Mouse (Mus musculus) frontal cortex, adult 2 months (tissue): ENCODE data around the gene Map3k13. TPM values are rescaled to one million over a fixed set of nuclear protein-coding genes. Genes with fewer than 3 reads are reported as not detected.

Source experiments
- DNase-seq, 2 experiments: peaks; one replicate each; pipeline ENCODE4 v3.0.0; 2022; ENCODE audit warnings: low spot score in 1 of 2; ENCODE audit errors: extremely low spot score in 1 of 2
- polyA plus RNA-seq: library from polyadenylated mRNA; depleted of rRNA; stranded (reverse); fragments of >200 nt; gene quantifications from 2 replicates; pipeline ENCODE4 v1.2.3, GENCODE M21; 2012

The Map3k13 gene
- polyA plus RNA-seq, 1 experiment = 7.8 TPM

DNA sequence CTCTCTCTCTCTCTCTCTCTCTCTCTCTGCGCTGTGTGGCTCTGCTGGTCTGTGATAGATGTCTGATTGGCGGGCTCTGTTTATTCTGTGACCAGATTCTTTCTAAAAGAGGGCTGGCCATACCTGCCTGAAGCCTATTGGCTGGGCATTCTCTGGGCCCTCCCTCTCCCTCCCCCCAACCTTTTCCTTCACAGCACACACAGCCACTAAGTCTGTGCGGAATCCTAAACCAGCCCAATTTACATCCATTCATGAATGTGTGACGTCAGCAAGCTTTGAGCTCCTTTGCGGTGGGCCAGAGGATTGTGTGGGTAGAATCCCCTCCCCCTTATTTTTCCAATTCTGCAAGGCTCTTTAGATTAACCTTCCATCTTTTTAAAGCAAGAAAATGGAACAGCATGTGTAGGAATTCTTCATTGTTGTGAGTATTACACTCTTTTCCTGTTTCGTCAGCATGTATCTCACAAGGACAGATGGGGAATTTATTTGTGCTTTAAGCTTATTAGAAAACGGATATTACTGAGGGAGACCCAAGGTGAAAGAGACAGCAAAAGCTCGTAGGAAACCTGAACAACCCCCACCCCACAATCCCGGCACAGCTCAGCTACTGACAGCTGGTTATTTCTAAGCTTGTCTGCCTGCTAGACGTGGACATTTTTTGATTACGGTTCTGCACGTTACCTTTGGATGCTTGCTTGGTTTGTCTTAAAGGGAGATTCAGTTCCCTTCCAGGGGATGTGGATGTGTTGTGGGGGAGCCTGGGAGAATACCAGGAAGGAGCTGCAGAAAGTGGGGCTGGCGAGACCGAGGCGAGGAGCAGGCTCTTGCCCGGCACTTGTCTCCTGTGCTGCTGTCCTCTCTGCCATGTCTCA, 51.9 kb downstream of the Map3k13 start:
- DNase-seq = peak; percentile 72 to 83

GRCm38 (mm10) chr16:21848444-21848843, 54.3 kb downstream of the Map3k13 start:
- no peak for DNase-seq

DNA sequence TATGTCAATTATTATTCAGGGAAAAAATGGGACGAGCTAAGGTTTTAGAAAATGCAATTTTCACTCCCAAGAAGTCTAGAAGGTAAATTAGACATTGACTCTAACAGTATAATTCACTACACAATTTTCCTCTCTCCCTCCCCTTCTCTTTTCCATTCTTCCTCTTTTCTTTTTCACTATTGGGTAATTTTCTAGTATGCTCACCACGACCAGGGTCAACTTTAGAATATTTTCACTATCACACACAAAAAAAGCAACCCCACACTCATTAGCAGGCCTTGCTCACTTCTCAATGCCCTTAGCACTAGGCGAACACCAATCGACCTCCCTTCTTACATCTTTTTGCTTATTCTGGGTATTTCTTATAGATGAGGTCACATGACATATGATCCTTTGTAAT, 54.7 kb downstream of the Map3k13 start:
- DNase-seq = no peak

- DNase-seq = no peak
Observed at GRCm38 (mm10) chr16:21852374-21852773, 58.2 kb downstream of the Map3k13 start.

DNA sequence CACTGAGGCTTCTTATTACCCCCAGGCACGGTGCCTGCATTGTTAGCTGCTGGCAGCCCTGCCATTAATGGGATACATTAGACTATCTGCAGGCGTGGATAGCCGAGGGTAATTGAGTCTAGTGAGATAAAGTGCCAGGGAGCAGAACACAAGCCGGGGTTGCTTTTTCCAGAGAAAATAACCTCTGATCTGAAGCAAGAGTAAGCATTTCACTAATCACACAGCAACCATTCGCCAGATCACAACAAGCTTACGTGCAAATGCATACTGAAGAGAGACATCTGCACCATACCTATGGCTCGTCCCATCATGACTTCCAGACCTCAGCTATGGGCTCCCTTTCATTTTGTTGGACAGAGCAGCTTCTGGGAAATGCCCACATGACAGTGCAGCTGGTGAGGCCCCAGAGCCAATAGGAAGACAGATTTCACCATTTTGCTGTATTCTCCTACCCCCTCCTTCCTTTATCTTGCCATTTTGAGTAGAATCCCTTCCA, 59.3 kb downstream of the Map3k13 start:
- DNase-seq = peak in 1 of 2 experiments; percentile 29

DNA sequence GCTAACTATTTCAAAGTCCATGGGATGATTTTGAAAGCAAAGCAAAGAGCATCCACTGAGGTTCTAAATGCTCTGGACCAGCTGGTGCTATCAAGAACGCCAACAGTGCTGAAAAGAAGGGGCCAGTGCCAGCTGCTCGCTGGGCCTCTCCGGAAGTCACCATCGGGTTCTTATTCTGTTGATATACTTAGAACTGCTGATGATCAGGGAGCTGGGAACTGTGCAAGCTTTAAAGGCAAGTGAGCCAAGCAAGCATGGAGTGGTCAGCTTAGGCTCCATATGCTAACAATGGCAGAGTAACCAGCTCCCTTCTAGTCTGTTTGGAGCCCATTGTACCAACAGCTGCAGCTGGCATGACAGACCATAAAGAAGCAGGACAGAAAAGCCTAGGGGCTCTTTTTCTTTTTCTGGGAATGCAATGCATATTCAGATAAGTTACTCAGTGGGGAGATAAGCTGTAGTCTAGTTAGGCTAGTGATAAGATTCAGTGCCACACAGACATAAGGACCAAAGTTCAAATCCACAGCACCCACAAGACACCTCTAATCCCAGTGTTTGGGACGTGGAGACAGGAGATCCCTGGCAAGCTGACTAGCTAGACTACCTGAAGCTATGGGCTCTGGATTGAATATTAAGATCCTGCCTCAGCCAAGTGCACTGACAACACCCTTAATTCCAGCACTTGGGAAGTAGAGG, 60.6 kb downstream of the Map3k13 start:
- peak in 1 of 2 experiments; percentile 28 for DNase-seq

DNA sequence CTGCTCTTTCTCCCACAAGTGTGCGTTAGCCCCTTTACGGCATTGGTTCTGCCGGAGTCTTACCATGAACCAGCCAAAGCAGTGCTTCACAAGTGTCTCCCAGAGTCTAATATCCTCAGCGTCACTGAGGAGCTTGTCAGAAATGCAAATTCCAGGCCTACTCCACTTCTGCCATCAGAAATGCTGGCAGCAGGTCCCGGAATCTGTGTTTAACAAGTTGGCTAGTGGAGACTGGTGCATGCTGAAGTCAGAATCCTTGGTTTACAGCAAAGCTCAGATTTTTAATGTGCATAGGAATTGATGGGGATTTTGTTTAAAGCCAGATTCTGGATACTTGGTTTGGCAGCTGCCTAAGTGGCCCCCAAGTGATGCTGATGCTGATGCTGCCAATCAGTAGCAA, 62.0 kb downstream of the Map3k13 start:
- peak in 1 of 2 experiments; percentile 41 for DNase-seq

DNA sequence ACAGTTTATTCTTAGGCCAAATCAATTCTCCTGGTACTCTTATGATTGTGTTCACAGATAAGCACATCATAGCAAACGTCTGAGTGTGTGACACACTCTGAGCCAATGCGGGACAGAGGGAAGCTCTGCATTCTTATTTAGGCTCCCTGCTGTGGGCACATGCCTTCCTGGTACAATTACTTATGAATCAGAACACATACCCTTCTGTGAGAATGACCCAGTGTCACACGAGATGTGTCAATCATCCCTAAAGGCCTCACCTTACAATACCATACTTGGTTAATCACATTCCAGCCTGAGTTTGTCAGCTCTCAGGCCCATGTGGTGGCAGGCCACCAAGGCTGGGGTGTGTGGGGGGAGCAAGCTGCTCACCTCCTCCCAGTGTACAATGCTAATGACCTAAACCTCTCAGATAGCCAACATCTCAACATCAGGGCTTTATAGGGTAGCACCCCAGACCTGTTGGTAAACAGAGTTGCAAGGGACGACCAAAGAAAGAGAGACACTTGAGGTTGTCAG, 63.0 kb downstream of the Map3k13 start:
- no peak for DNase-seq

DNA sequence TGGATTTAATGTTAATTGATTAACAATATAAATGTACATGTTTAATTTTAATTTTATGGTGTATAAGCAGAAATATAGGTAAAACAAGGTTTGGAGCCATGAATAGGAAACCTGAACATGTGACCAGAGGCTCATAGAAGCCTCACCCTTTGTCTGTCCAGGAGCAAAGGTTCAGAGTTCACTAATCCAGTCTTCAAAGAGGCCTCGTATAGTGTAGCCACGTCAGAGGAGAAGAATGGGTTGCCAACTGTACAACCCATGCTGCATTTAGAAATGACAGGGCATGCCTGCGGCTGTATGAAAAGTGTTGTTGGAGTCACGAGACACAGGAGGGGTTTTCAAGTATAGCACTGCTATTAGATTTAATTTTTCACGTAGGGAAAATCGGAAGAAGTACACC, 64.0 kb downstream of the Map3k13 start:
- DNase-seq = no peak

DNA sequence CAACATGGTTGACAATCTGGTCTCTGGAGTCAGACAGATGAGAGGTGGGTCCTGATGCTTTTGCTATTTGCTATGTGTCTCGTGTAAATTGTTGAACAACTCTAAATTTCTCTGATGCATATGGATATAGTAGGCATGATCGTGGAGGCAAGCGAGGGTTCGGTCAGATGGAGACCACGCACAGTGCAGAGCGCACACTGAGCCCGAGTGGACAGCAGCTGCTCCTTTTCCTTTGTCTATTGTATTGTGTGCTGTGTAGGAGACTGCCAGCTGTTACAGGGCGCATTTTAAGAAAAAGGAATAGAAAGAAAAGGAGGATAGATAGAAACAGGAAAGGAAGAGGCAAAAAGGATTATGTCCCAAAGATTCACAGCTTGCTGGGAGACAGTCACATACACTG, 64.7 kb downstream of the Map3k13 start:
- DNase-seq = no peak

DNA sequence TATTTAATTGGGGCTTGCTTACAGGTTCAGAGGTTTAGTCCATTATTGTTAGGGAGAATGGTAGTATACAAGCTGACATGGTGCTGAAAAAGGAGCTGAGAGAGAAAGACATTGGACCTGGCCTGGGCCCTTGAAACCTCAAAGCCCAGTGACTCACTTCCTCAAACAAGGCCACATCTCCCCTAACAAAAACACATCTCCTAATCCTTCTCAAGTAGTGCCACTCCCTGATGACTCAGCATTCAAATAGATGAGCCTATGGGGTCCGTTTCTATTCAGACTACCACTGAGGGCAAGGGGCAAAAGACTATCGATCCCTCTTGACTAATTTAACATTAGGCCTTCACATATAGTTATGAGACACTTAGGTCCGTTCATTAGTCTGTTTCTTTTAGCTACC, 68.3 kb downstream of the Map3k13 start:
- no peak for DNase-seq

GRCm38 (mm10) chr16:21865250-21865982, 71.3 kb downstream of the Map3k13 start:
- DNase-seq = peak in 1 of 2 experiments; percentile 20

- no peak for DNase-seq
Observed at GRCm38 (mm10) chr16:21865983-21866575, 71.9 kb downstream of the Map3k13 start.

DNA sequence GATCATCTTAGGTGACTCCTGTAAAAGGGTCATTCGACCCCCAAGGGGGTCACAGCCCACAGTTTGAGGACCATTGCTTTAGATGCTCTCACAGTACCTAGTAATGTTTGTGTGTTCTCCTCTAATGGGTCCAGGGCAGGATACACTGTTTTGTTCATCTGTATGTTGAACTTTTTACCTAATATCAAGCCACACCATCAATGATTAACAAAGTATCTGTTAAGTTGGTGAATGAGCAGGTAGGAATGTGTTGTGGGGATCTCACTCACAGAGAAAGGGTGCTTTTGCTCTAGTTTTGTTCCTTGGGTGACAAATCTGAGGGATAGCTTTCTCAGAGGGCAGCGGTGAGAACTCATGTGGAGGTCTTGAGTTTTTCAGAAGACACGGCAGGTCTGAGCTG, 73.6 kb downstream of the Map3k13 start:
- no peak for DNase-seq

DNA sequence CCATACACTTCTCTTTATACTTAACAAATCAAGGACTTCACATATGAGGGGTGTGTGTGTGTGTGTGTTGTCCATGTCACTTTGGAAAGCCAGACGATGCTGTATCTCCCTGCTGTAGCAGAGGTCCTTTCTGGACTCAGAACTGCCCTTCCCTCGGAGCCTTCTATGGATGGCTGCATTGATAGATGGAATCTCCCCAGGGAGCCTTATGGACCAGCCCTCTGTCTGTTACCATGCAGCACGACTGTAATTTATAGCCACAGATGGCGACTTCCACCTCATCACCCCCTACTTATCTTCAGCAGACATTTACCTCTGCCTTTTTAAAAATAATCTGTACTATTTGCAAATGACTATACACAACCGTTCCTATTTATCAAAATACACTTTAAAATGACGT, 74.5 kb downstream of the Map3k13 start:
- no peak for DNase-seq

GRCm38 (mm10) chr16:21869879-21870278, 75.7 kb downstream of the Map3k13 start:
- no peak for DNase-seq

GRCm38 (mm10) chr16:21877735-21878134, 83.6 kb downstream of the Map3k13 start:
- no peak for DNase-seq

DNA sequence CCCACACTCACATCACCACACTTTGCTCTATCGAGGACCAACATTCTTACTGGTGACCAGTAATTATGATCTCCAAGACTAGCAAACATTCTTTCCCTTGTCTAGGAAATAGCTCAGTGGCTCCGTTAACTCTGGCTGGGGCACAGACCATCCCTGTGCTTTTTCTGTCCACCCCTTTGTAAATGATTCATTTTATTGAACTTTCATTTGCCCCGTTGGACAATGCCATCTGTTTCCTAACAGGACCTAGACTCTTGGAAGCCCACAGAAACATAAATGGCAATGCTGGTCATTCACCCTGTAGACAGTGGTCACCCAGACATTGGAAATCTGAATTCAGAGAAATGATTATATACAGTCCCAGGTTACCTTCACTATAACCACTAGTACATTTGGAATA, 84.7 kb downstream of the Map3k13 start:
- DNase-seq = no peak

DNA sequence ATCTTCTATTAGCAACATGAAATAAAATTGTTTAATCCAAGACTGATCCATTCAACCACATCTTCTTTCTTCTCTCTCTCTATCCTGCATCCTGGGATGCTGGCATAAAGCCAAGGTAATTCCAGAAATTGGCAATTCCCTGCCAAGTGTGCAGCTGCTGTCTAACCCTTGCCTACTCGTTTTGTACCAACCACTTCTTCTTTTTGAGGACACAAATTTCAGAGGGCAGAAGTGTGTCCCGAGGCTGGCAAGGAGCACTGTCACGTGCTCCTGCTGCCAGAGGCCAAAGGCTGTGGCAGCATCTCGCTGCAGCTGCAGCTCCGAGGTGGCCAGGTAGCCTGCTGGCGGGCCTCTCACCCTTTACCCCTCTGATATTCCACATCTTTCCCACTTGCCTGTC, 87.0 kb downstream of the Map3k13 start:
- DNase-seq = peak in 1 of 2 experiments; percentile 50

GRCm38 (mm10) chr16:21881582-21882259, 87.6 kb downstream of the Map3k13 start:
- DNase-seq = peak in 1 of 2 experiments; percentile 17
